Comparison of ENCODE assay signal across 22 mouse cellular contexts in the genomic region with DNA sequence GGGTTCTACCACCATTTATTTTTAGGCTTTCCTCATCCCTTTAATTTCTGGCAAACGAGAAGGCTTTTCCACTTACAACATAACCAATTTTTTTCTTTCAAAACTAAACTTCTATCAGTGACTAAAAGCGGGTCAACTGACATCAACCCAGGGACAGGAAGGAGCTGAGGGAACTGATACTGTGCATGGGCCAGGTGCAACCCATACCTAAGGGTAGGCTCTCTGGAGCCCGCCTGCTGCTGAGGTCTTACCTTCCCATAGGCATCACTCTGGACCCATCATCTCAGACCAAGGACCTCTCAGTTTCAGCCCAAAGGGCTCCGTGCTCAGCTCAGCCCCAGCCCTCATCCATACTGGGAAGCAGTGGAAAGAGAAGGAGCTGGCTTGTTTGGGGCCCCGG. TPM values are rescaled to one million over a fixed set of nuclear protein-coding genes. Genes with fewer than 3 reads are reported as not detected.
A peak's percentile ranks its signal among the peaks of the same experiment; 100 is the strongest.
DNase-seq lines count a peak whose midpoint lies in the region; ATAC-seq and TF ChIP-seq lines count a peak whose summit lies in the region.
"Had no signal": no experiment of that assay in that cellular context is flagged by ENCODE, and none has a peak within 500 bp of the region (broad histone marks: within the 10 kb centered on the region; RNA-seq: fewer than 3 reads in every experiment).

No protein-coding gene starts in this region.

- WGBS in spleen, adult 2 months, result 51% methylated on average over 5 of the region's 5 CpGs
- WGBS in forebrain, postnatal 0 days, result 88% methylated on average over 5 of the region's 5 CpGs

- no peak for TF ChIP-seq POLR2A in spleen, adult 2 months (IDR thresholded peaks at IDR 0.05; ENCODE audit: low read depth, low read length)

- H3K4me1 ChIP-seq in spleen, adult 2 months (ENCODE audit: control insufficient read depth, insufficient read depth, insufficient read length), result peaks cover 3% of the 10 kb centered on the region; the same call in 1 of the 2 replicates
- H3K4me1 ChIP-seq in forebrain, postnatal 0 days (ENCODE audit: insufficient read depth), result no peaks in the 10 kb centered on the region
- H3K4me1 ChIP-seq: embryonic facial prominence, embryonic 12.5 days; forebrain, embryonic 15.5 days; hindbrain, embryonic 13.5 days had no signal

- H3K27ac ChIP-seq in spleen, adult 2 months (ENCODE audit: insufficient read depth, low read length), result peak overlapping the region; percentile 82
- no peak overlapping the region for H3K27ac ChIP-seq in forebrain, postnatal 0 days (ENCODE audit: low read depth, low read length)
- H3K27ac ChIP-seq: embryonic facial prominence, embryonic 12.5 days; forebrain, embryonic 15.5 days; heart, adult 2 months; heart, embryonic 15.5 days; hindbrain, embryonic 13.5 days had no signal

- TF ChIP-seq CTCF in spleen, adult 2 months (IDR thresholded peaks at IDR 0.05; ENCODE audit: extremely low read depth, insufficient read depth, insufficient read length, insufficient replicate concordance), result no peak
- no peak for TF ChIP-seq CTCF in forebrain, postnatal 0 days (IDR thresholded peaks at IDR 0.05; ENCODE audit: low read depth)

- H3K27me3 ChIP-seq in spleen, adult 2 months (ENCODE audit: control insufficient read depth, insufficient read depth, low read length), result no peaks in the 10 kb centered on the region
- no peaks in the 10 kb centered on the region for H3K27me3 ChIP-seq in splenic B cell, adult 2 months (ENCODE audit: control insufficient read depth, insufficient read depth, low read length, poor library complexity, severe bottlenecking)
- H3K27me3 ChIP-seq in forebrain, postnatal 0 days (ENCODE audit: insufficient read depth, low read length), result no peaks in the 10 kb centered on the region
- H3K27me3 ChIP-seq: embryonic facial prominence, embryonic 12.5 days; forebrain, embryonic 15.5 days; heart, embryonic 15.5 days; hindbrain, embryonic 13.5 days had no signal

- no peaks in the 10 kb centered on the region for H3K36me3 ChIP-seq in spleen, adult 2 months (ENCODE audit: control insufficient read depth, insufficient read depth, low read length)
- H3K36me3 ChIP-seq in splenic B cell, adult 2 months (ENCODE audit: control insufficient read depth, insufficient read depth, low read length, poor library complexity, severe bottlenecking), result no peaks in the 10 kb centered on the region
- no peaks in the 10 kb centered on the region for H3K36me3 ChIP-seq in forebrain, postnatal 0 days (ENCODE audit: insufficient read depth)
- H3K36me3 ChIP-seq: embryonic facial prominence, embryonic 12.5 days; forebrain, embryonic 15.5 days; heart, embryonic 15.5 days; hindbrain, embryonic 13.5 days had no signal

- H3K4me2 ChIP-seq in forebrain, postnatal 0 days (ENCODE audit: low read depth), result no peak overlapping the region
- H3K4me2 ChIP-seq: embryonic facial prominence, embryonic 12.5 days; forebrain, embryonic 15.5 days; heart, embryonic 11.5 days; heart, embryonic 15.5 days; hindbrain, embryonic 13.5 days had no signal

- ATAC-seq in forebrain, postnatal 0 days, result no peak
- ATAC-seq: forebrain, embryonic 15.5 days had no signal

- H3K9me3 ChIP-seq in forebrain, postnatal 0 days (ENCODE audit: low read length), result no peaks in the 10 kb centered on the region
- H3K9me3 ChIP-seq: embryonic facial prominence, embryonic 12.5 days; forebrain, embryonic 15.5 days; heart, embryonic 15.5 days; hindbrain, embryonic 13.5 days had no signal

- no peak overlapping the region for H3K9ac ChIP-seq in forebrain, postnatal 0 days
- H3K9ac ChIP-seq: embryonic facial prominence, embryonic 12.5 days; forebrain, embryonic 15.5 days; heart, embryonic 15.5 days; hindbrain, embryonic 13.5 days had no signal

- H3K4me3 ChIP-seq in spleen, adult 2 months (ENCODE audit: extremely low read depth, insufficient read depth, insufficient read length), result peak overlapping the region; percentile 52
- H3K4me3 ChIP-seq in forebrain, postnatal 0 days (ENCODE audit: low read depth, low read length), result no peak overlapping the region
- H3K4me3 ChIP-seq: embryonic facial prominence, embryonic 12.5 days; forebrain, embryonic 15.5 days; heart, adult 2 months; heart, embryonic 15.5 days; hindbrain, embryonic 13.5 days had no signal

- DNase-seq in spleen, adult 2 months (ENCODE audit: low read depth in 1 of 2, low spot score in 2 of 2), result no peak
- DNase-seq in spleen, postnatal 4 days (ENCODE audit: low spot score in 2 of 2), result no peak
- peak; percentile 50 for DNase-seq in splenic B cell, adult 2 months (ENCODE audit: low read depth, low spot score)
- DNase-seq in thymus, postnatal 14 days, result peak; percentile 69
- no peak for DNase-seq in forebrain, postnatal 0 days
- no peak for DNase-seq in kidney, adult 9 months
- no peak for DNase-seq in lung, postnatal 25 days (ENCODE audit: low spot score)
- DNase-seq in frontal cortex, postnatal 10 days (ENCODE audit: low spot score in 2 of 2), result no peak
- DNase-seq: adrenal gland, adult 8-10 months; cerebellum, adult 11-12 months; cerebellum, adult 9-10 months; cerebellum, postnatal 25 days; gastrocnemius, postnatal 14 days; heart, adult 2 months; heart, postnatal 14 days had no signal

RNA-seq across cellular contexts. Expression of a gene that starts 1.5 kb away (rescaled TPM):
- 41.0 and 47.0 TPM in 2 replicates for polyA plus RNA-seq in spleen, adult 2 months (2012; rRNA removed)
- not detected in 2 replicates for total RNA-seq in forebrain, postnatal 0 days (2014; rRNA removed)
- polyA plus RNA-seq in forebrain, postnatal 0 days (2015; fragmentation: Nextera tagmentation; extraction: Ambion mirVana), result 0.05 TPM in 1 of 2 replicates, not detected in the other
- total RNA-seq: gastrocnemius, adult 18-20 months; gastrocnemius, postnatal 14 days had no signal
- polyA plus RNA-seq: embryonic facial prominence, embryonic 12.5 days; forebrain, embryonic 11.5 days; forebrain, embryonic 15.5 days; heart, embryonic 11.5 days; heart, embryonic 15.5 days; hindbrain, embryonic 13.5 days had no signal

RNA-seq across cellular contexts. Expression of a gene that starts 11.2 kb away (rescaled TPM):
- 39.7 and 45.4 TPM in 2 replicates for polyA plus RNA-seq in spleen, adult 2 months (2012; rRNA removed)
- 0.62 and 0.90 TPM in 2 replicates for total RNA-seq in forebrain, postnatal 0 days (2014; rRNA removed)
- polyA plus RNA-seq in forebrain, postnatal 0 days (2015; fragmentation: Nextera tagmentation; extraction: Ambion mirVana), result 0.26 and 0.42 TPM in 2 replicates

RNA-seq across cellular contexts. Expression of a gene that starts 41.4 kb away (rescaled TPM):
- polyA plus RNA-seq in spleen, adult 2 months (2012; rRNA removed), result 4.9 TPM in 2 replicates
- total RNA-seq in forebrain, postnatal 0 days (2014; rRNA removed), result 323 and 362 TPM in 2 replicates
- polyA plus RNA-seq in forebrain, postnatal 0 days (2015; fragmentation: Nextera tagmentation; extraction: Ambion mirVana), result 180 and 184 TPM in 2 replicates

RNA-seq across cellular contexts. Expression of a gene that starts 53.5 kb away (rescaled TPM):
- polyA plus RNA-seq in spleen, adult 2 months (2012; rRNA removed), result 45.8 and 47.9 TPM in 2 replicates
- total RNA-seq in forebrain, postnatal 0 days (2014; rRNA removed), result 22.2 and 25.5 TPM in 2 replicates
- 33.7 and 38.8 TPM in 2 replicates for polyA plus RNA-seq in forebrain, postnatal 0 days (2015; fragmentation: Nextera tagmentation; extraction: Ambion mirVana)

Comparison
In these comparisons a context has a peak if more than half of its experiments do, and no peak if none do; other contexts are left out.
1. DNase-seq: peak in splenic B cell, adult 2 months (single experiment) and thymus, postnatal 14 days (single experiment); none in spleen, adult 2 months (0 of 2), spleen, postnatal 4 days (0 of 2), forebrain, postnatal 0 days (single experiment), kidney, adult 9 months (single experiment), lung, postnatal 25 days (single experiment) and frontal cortex, postnatal 10 days (0 of 2).
2. RNA of a gene that starts 1.5 kb away (polyA plus RNA-seq): 41.0 to 47.0 TPM in spleen, adult 2 months; 0.05 TPM in forebrain, postnatal 0 days; every median in the first group is over 10 times any median in the second.
3. RNA of a gene that starts 11.2 kb away (polyA plus RNA-seq): 39.7 to 45.4 TPM in spleen, adult 2 months; 0.26 to 0.42 TPM in forebrain, postnatal 0 days; every median in the first group is over 10 times any median in the second.
4. RNA of a gene that starts 41.4 kb away (polyA plus RNA-seq): 180 to 184 TPM in forebrain, postnatal 0 days; 4.9 TPM in spleen, adult 2 months; every median in the first group is over 10 times any median in the second.